Mouse (Mus musculus) adrenal gland, postnatal 4 days (tissue): ENCODE data around the gene Irf5. TPM values are rescaled to one million over a fixed set of nuclear protein-coding genes. Genes with fewer than 3 reads are reported as not detected.

Experiments used
- total RNA-seq, 2 experiments: library from RNA; stranded (reverse); gene quantifications; 2 replicates each; pipeline ENCODE4 v1.2.3; 2021

Gene Irf5
- total RNA-seq, 2 experiments from 2014 or later: 4.5 to 4.7 TPM

Other genes with a start within 250 kb of the Irf5 start
- under 1 TPM in 1 of 2 experiments, not detected in 1; 0.31 TPM for gene Fam71f2, start 247.0 kb upstream of the Irf5 start, total RNA-seq
- under 1 TPM in 1 of 2 experiments, not detected in 1; 0.22 TPM for gene Fam71f1, start 207.5 kb upstream of the Irf5 start, total RNA-seq
- gene Calu, start 178.6 kb upstream of the Irf5 start, total RNA-seq: 100 to 1,000 TPM; 194 to 202 TPM
- gene Opn1sw, start 138.2 kb upstream of the Irf5 start, total RNA-seq: not detected
- gene Ccdc136, start 130.3 kb upstream of the Irf5 start, total RNA-seq: 10 to 100 TPM; 10.0 to 12.6 TPM
- 10 to 100 TPM; 16.5 to 28.3 TPM for gene Flnc, start 93.4 kb upstream of the Irf5 start, total RNA-seq
- gene Atp6v1f, start 58.9 kb upstream of the Irf5 start, total RNA-seq: 100 to 1,000 TPM; 174 to 181 TPM
- gene Atp6v1fnb, start 55.2 kb upstream of the Irf5 start, total RNA-seq: 1 to 10 TPM in 1 of 2 experiments, under 1 TPM in 1; 0.92 to 1.1 TPM
- gene Kcp, start 18.7 kb upstream of the Irf5 start, total RNA-seq: 10 to 100 TPM in 1 of 2 experiments, 1 to 10 TPM in 1; 9.0 to 14.2 TPM
- gene Tnpo3, start 83.3 kb downstream of the Irf5 start, total RNA-seq: 10 to 100 TPM; 65.9 to 66.4 TPM
- 10 to 100 TPM; 10.6 to 16.4 TPM for gene Tspan33, start 167.6 kb downstream of the Irf5 start, total RNA-seq
- 10 to 100 TPM; 88.5 to 94.3 TPM for gene Smo, start 208.9 kb downstream of the Irf5 start, total RNA-seq
- 100 to 1,000 TPM in 1 of 2 experiments, 10 to 100 TPM in 1; 93.7 to 119 TPM for gene Ahcyl2, start 241.4 kb downstream of the Irf5 start, total RNA-seq